Mouse (Mus musculus): ENCODE data around the gene Auts2. TPM values are rescaled to one million over a fixed set of nuclear protein-coding genes. Genes with fewer than 3 reads are reported as not detected.

The Auts2 gene
- total RNA-seq, 2 experiments from 2014 or later = 101 to 109 TPM

DNA sequence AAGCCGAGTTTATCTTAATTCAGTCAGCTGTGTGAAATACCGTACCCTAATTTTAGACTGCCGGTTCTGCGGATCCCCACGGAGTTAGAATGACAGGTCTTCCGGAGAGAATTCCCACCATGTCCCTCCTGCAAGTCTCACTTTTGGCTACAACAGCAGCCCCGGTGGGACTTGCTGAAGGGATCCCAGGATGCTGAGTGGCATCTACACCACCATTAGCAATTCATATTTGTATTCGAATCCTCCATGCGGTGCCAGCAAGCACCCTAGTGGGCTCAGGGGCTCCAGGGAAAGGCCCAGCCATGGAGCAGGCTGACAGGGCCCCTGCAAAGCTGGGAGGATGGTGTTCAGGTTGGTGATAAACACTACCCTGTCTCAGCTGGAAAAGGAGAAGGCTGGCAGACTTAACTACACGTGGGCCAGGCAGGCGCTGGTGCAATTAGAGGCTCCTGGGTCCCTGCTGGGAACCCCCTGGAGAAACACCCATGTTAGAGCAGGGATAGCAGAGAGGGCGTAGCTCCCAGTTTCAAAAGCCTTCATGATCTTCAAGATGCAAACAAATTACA, 775.4 kb downstream of the Auts2 start:
- DNase-seq (ENCODE audit: low spot score in 2 of 2) = peak in 1 of 2 experiments; percentile 18

DNA sequence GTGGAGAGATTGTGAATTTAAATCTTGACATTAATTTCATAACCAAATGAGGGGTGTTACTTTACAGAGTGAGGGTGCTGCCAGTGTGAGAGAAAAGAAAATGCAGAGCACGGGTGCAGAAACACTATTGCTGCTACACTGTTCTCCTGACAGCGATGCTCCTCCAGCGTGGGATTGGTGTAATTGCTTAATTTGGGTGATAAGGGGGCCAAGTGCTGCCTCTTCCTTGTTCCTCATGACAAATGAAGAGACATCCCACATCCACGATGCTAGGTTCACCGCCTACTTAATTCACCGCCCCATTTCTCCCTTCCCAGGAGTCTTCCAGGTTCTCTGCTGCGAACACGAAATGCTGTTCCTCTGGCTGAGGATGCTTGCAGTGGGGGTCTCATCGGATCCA, 776.0 kb downstream of the Auts2 start:
- DNase-seq (ENCODE audit: low spot score in 2 of 2) = peak; percentile 50 to 68

DNA sequence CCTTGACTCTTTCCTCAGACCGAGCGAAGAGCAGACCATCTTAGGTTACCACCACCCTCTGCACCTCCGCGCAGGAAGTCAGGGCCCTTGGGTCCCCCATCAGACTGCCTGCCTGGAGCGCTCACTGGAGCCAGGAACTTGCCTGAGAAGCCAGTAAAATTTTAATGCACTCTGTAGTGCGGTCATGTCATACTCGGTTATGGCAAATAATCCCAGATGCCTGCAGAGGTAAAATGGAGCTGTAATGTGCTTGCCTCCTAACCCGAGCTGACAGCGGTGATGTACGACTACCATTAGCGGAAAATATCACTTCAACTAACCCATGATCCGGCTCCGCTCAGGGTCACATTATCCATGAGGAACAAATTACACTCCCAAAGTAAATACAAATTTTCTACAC, 783.7 kb downstream of the Auts2 start:
- no peak for DNase-seq (ENCODE audit: low spot score in 2 of 2)

DNA sequence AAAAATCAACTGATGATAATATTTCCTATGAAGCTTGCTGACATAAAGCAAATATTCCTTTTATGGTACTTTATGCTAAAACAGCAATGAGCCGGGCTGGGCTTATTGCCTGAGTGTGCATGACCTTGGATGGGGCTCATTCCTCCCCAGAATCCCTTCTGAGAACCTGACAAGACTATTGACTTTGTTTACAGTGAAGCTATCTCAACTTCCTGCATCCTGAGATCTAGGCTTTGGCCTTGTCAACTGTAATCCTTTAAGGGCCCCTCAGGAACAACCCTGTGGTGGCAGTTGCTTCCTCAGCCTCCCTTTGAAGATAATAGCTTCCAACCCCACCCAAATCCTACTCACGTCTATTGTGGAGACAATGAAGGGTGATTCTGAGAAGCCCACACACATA, 792.8 kb downstream of the Auts2 start:
- no peak for DNase-seq (ENCODE audit: low spot score in 2 of 2)

DNA sequence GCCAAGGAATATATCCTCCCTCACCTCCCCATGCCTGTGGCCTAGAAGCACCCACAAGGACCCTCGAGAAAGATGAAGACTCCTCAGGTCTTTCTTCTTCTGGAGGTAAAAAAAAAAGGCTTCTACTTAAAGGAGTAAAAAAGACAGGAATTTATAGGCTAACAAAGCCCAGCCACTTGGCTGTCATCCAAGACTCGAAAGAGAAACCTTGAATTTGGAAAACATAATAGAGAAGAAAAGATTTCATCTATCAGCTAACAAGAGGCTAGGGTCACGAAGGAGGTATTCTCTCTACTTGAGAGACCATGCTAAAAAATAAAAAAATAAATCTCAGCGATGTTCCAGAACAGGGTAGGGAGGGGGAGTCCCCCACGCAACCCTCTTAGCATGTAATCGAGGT, 793.9 kb downstream of the Auts2 start:
- DNase-seq (ENCODE audit: low spot score in 2 of 2) = no peak

DNA sequence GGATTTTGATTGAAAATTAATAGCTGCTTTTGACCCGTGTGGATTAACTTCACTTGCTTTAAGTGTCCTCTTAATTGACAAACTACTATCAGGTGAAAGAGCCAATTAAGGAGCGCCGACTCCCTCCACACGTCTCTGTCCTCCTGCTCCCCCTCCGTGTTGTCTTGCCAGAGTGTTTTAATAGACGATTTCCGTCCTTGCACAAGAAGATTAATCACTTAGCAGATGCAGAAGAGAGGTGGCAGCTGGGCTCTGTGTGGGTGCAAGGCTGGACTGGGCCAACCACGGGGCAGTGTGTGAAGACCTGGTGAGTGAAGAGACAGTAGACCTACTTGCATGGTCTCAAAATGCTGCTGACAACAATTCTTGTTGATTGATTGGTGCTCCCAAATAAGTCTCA, 800.1 kb downstream of the Auts2 start:
- DNase-seq (ENCODE audit: low spot score in 2 of 2) = no peak

DNA sequence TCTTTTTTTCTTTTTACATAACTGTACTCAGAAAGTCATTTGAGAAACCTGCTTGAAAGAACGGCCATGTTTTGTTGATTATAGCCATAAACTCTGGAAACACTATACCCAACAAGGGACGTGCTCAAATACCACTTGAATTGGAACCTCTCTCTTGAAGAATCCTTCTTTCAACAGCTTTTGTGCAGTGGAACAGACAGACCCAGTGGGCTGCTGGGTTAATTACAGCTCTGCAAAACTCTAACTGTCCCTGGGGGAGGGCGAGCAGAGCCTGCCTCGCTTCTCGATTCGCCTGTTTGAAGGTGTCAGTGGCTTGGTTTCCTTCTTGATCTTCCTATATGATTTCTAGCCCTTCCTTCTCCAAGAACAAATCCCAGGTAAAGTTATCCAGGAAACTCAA, 805.7 kb downstream of the Auts2 start:
- no peak for DNase-seq (ENCODE audit: low spot score in 2 of 2)

DNA sequence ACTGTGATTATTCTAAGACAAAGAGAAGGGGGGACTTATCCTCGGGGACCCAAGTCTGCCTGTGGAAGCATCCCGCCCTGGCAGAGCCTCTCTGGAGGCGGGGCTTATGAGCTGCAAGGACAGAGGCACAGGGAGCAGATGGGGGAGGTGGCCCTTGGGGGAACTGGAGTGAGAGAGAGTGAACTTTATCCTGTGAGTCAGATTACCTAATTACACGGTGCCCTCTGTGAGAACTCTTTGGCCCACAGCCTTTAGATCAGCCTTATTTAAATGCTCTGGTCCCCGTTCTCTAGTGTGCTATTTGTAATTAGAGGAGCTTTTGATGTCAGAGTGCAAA, 809.9 kb downstream of the Auts2 start:
- no peak for DNase-seq (ENCODE audit: low spot score in 2 of 2)

DNA sequence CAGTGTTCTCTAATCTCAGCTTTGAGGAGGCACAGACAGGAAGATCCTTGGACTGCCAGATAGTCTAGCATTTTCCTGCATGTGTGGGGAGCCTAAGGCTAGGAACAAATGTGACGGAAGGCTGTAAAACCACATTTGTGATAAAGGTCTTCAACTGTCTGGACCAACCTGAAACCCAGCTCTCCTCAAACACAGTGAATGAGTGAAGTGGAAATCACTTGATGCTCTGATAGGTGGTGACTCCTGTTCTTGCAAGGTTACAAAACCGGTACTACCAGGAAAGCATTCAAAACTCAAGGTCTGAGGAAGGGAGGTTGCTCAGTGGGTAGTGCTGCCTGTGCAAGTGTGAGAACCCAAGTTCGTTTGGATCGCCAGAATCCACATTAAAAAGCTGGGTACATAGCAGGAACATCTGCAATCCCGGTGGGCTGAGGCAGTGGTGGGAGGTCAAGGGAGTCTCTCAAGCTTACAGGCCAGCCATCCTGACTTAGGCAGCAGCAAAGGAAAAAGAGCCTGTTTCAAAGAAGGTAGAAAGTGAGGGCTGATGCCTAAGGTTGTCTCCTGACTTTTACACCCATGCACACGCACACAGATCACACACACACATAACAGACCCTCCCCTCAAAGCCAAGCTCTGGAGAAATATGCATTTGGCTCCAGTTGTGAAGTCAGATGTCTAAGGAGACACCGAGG, 810.4 kb downstream of the Auts2 start:
- no peak for DNase-seq (ENCODE audit: low spot score in 2 of 2)

DNA sequence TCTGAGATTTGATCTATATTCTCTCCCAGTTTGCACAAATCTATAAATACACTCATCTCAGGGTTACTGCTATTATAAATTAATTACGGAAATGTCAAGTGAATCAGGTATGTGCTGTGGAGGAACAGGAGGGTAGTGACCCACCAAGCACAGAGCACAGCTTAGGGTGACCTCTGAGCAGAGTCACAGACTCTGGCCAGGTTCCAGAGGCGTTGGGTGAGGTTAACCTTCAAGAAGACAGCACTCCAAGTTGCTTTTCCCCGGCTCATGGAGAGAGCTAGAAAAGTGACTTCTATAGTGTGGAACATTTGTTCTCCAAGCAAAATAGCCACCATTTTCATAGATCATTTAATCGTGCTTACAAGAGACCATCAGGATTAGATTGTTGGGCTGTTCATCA, 813.7 kb downstream of the Auts2 start:
- DNase-seq (ENCODE audit: low spot score in 2 of 2) = no peak

DNA sequence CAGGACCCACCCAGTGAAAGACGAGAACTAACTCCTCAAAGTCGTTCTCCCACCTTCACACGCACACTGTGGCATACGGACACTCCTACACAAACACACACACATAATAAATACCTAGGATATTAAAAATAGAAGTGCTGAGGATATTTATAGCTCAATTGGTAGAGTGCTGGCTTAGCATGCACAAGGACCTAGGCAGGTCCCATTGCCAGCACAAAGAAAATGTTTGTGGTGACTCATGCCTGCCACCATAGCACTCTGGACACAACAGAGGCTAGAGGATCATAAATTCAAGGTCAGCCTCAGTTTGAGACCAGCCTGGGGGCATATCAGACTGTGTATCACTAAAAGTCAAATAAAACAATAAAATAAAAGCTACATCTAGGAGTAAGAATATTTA, 815.2 kb downstream of the Auts2 start:
- DNase-seq (ENCODE audit: low spot score in 2 of 2) = no peak

DNA sequence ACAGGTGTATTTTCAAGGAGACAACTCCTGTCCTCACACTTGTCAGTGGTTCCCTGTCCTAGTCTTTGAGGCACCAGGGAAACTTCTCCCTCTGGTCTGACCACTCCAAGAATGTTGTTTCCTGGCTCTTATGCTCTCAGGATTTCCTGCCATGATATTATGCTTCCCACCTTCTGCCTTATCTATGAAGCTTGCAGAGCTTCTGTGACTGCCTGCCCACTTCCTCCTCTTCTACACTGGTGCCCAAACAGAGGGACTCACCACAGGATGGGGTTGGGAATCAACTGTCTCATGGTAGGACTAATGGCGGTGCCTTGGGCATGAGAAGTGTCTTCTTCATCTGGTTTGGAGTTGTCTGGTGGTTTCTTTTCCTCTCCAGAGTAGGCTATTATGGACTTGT, 818.6 kb downstream of the Auts2 start:
- DNase-seq (ENCODE audit: low spot score in 2 of 2) = no peak

DNA sequence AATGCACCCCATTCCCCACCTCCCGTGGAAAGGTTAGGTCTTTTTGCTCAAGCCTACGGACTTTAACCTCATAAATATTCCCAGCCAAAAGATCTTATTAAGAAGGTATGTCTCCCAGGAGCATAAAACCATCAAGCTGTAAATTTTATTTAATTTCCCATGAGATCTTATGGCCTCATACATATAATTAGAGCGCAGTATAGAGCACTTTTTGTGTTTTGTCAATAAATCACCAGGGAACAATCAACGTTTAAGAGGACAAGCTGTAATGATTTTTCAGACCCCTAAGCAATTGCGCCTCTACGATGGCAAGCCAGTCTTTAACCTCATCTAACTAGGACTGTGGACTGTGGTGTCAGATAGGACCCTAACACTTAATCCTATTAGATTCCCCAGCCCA, 820.4 kb downstream of the Auts2 start:
- no peak for DNase-seq (ENCODE audit: low spot score in 2 of 2)

DNA sequence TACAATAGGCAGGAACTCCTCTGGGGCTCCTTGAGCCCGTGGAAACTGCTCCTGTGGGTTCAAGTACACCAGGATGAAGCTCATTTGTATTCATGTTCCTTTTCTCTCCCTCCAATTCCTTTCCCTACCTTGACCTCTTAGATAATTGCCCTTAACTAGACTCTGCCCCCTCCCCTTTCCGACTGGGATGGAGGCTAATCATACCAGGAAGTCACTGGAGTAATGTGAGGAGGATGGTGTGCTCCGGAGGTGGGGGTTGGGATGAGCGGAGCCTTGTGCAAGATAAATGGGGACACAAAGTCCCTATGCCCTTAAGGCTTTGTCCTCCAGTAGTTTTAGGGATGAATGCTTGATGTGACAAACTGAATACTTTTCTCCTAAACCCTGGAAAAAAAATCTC, 820.8 kb downstream of the Auts2 start:
- DNase-seq (ENCODE audit: low spot score in 2 of 2) = no peak

DNA sequence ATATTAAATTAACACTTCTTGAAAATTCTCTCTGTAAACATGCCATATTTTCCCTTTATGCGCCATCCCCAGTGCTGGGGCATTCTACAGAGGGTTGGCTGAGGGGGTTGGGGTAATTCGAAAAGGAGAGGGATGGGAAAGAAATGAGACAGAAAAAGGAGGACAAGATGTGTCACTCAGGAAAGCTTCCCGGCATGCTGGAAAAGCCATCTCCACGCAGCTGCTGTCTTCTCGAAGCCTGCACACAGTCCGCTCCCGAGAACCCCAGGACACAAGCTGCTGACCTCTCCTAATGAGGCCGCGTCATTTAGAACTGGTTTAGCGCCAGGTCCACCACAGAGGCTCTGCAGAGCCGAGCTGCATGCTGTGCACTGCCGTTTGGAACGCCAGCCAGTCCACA, 825.1 kb downstream of the Auts2 start:
- peak in 1 of 2 experiments; percentile 18 for DNase-seq (ENCODE audit: low spot score in 2 of 2)

DNA sequence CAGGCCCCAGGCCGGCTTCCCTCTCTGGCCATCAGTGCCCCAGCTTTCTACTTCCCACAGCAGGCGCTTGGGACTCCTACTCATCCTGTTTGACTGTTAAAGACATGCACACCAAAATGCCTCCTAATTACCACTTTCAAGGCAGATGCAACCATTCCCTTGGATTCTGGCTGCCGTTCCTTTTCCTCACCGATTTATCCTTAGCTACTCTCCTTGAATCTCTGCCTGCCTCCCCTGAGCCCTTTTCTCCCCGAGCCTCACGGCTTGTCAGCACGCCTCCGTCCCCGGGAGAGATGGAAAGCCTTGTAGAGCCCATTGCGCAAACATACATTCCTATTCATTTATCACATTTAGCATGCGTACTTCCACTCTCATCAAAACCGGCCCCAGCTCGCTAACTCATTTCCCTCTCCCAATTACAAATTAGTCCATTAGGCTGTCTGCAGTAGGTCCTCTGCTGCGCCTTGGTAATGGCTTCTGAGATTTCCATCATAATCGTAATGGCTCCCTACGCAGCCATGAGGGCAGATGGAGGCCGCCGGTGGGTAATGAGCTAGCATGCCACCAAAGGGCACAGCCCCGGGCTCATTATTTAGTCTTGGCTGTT, 825.7 kb downstream of the Auts2 start:
- DNase-seq (ENCODE audit: low spot score in 2 of 2) = peak; percentile 18 to 39

DNA sequence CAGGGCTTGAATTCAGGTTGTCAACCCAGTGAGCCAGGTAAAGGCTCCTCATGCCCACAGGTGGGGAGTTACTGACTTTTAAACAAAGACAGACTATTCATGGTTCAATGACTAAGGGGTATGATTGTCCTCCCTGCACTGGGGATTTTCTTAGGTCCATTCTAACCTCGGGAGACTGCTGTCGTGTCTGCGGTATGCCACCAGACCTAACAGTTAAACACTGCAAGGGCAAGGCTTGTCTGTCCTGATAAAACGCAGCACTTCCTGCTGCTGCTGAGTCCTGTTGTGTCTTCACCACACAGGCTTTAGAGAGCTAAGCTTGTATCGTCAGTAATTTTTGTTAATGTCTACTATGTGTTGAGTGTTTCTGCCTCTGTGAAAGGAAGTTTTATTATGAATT, 828.2 kb downstream of the Auts2 start:
- no peak for DNase-seq (ENCODE audit: low spot score in 2 of 2)

DNA sequence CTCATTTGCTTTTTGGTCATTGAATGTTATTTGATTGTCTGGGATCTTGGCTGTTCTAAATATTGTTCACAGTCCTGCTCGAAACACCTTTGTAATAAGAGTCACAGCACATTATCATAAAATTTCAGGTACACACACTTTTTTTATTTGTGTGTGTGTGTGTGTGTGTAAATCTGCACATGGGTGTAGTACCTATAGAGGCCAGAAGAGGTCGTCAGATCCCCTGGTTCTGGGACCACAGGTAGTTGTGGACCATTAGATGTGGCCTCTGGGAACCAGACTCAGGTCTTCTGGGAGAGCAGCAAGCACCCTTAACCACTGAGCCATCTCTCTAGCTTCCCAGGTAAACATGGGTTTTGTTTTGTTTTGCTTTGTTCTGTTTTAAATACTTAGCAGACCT, 830.7 kb downstream of the Auts2 start:
- no peak for DNase-seq (ENCODE audit: low spot score in 2 of 2)

DNA sequence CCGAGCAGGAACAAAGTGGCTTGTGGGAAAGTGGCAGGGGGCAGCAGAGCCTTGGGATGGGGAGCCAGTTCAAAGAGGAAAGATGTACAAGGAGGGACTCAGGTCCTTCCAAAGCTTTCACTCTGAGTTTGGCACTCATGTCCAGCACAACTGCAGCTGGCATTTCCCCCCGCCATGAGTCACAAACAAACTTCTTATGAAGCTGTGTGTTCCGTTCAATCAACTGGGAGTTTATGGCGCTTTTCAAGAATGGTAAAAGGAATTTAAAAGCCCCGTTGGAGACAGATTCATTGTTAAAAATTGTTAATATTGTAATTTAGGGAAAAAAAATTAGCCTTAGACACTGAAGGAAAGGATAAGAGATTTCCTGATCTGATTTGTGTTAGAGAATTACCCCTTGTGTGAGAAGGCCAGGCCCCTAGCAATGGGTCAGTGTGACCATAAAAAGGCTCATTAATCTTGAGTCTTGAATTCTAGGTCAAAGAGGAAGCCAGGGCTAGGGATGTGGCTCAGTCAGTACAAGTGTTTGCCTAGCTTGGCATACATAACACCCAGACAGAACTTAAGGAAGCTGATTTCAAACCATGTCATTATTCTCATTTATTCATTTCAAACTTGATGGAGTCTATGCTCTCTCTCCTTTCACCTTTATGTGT, 831.5 kb downstream of the Auts2 start:
- no peak for DNase-seq (ENCODE audit: low spot score in 2 of 2)

DNA sequence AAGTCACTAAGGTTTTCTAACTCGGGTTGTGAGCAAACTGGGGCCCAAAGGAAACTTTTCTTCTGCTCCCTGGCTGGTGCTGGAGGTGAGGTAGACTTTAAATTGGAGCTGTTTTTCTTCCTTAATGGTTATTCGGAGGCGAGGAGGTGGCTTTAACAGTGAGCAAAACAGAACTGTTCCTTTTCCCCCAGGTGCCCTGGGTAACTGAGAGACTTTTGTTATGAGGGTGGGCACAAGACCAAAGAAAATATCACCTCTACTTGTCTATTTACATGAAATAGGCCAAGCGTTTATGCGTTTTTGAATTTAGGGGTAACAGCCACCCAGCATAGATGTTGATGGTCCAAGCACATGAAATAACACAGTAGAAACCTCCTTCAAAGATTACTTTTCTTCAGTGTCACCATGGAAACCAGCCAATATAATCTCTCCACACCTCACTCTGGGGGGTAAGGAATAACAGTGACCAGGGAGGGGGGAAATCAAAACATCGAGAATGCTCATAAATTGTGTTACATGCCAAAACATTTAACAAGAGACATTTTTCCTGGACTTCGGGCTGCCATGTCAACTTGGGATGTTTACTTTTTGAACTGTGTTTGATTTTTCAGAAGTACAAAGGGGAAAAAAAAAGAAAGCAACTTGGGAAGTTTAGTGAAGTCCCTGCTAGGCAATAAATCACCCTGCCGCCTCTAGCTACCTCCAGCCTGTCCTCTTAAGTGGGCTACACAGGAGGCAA, 832.2 kb downstream of the Auts2 start:
- no peak for DNase-seq (ENCODE audit: low spot score in 2 of 2)

DNA sequence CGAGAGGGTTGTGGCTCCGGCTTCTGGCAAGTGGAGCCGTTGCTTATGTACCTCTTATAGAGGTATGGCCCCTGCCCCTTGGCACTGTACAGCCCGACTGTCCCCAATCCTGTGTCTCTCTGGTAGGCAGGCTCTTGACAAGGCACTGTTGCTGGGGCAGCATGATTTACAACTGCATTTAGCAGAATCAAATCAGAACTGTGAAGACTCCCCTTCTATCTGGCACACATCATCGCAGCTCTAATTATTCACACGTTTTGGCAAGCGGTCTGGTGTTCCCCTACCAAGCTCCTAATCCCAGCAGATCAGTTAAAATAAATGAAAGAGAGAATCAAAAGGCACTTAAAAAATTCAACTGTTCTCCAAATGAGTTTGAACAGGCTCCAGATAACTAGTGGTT, 835.7 kb downstream of the Auts2 start:
- DNase-seq (ENCODE audit: low spot score in 2 of 2) = peak; percentile 10 to 34

DNA sequence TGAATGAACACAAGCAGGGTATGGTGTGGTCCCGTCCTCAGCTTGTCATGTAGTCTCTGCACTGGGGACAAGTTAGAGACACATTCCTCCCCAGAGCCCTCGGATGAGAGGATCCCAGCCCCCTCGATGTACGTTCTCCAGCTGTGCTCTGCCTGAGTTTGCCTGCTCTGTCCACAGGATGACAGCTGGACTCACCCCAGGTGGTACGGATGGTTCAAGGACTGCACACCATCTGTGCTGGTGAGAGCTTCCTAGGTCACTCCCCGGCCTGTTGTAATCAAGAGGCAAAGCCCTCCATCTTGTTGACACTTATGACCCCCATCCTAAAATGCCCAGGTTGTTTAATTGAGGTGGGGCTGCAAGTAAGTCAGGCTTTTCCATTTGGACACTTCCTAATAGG, 839.4 kb downstream of the Auts2 start:
- no peak for DNase-seq (ENCODE audit: low spot score in 2 of 2)

All from left cerebral cortex, adult 18-20 months (tissue).